Mouse (Mus musculus): Measurements from ENCODE around the gene Ube2d2b. TPM values are rescaled to one million over a fixed set of nuclear protein-coding genes. Genes with fewer than 3 reads are reported as not detected.

Gene Ube2d2b
- polyA plus RNA-seq, 1 experiment from 2014 or later, result not detected

DNA sequence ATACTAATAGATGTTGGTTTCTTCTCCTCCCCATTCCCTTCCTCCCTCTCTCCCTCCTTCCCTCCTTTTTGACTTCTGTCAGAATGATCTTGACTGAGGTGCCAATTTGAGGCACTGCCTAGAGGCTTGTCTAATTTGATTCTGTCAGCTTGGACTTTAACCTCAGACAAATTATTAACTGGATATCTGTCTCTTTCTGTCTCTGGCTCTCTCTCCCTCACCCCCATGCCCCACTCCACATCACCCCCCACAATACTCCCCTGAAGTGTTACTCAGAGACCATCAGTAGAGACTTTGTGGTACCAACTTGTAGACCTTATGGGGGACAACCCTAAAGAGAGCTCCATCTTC is 45.3 kb downstream of the Ube2d2b start:
- no peak overlapping the region for H3K9ac ChIP-seq (ENCODE audit: low read depth, low read length)
- H3K27ac ChIP-seq (replicated peaks; ENCODE audit: low read depth, low read length), result no peak overlapping the region
- H3K4me3 ChIP-seq (ENCODE audit: low read depth, low read length), result no peak overlapping the region
- H3K9me3 ChIP-seq (ENCODE audit: control insufficient read depth, low read length), result no peaks in the 10 kb centered on the region
- H3K4me1 ChIP-seq (ENCODE audit: control insufficient read depth, insufficient read depth, low read length), result no peaks in the 10 kb centered on the region
- H3K4me2 ChIP-seq (ENCODE audit: low read depth, low read length), result no peak overlapping the region
- no peak for DNase-seq (ENCODE audit: low spot score)
- ATAC-seq (ENCODE audit: low read depth), result no peak
- H3K36me3 ChIP-seq (ENCODE audit: control insufficient read depth, insufficient read depth, low read length), result no peaks in the 10 kb centered on the region
- no peaks in the 10 kb centered on the region for H3K27me3 ChIP-seq (replicated peaks; ENCODE audit: control insufficient read depth, insufficient read depth, low read length)

DNA sequence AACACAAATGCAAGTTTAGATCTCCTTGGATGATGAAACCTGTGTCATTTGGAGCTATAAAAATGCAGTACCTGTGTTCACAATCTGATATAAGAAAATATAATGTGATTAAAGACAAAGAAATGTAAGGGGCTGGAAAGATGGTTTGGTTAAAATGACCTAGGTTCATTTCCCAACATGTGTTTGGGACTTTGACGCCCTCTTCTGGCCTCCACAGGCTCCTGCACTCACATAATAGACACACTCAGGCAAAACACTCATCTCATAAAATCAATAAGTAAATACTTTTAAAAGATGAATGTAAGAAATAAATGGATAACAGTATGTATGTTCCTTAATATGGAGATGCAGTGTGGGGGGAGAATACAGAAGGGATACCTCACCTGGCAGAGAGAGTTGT is 47.2 kb downstream of the Ube2d2b start:
- H3K4me3 ChIP-seq (ENCODE audit: low read depth, low read length), result no peak overlapping the region
- H3K9ac ChIP-seq (ENCODE audit: low read depth, low read length), result no peak overlapping the region
- no peaks in the 10 kb centered on the region for H3K4me1 ChIP-seq (ENCODE audit: control insufficient read depth, insufficient read depth, low read length)
- H3K27me3 ChIP-seq (replicated peaks; ENCODE audit: control insufficient read depth, insufficient read depth, low read length), result no peaks in the 10 kb centered on the region
- WGBS, result 90% methylated on average over 1 of the region's 1 CpGs
- ATAC-seq (ENCODE audit: low read depth) (no peak), DNase-seq (ENCODE audit: low spot score) (no peak)
- H3K27ac ChIP-seq (replicated peaks; ENCODE audit: low read depth, low read length), result no peak overlapping the region
- no peaks in the 10 kb centered on the region for H3K36me3 ChIP-seq (ENCODE audit: control insufficient read depth, insufficient read depth, low read length)
- no peaks in the 10 kb centered on the region for H3K9me3 ChIP-seq (ENCODE audit: control insufficient read depth, low read length)
- no peak overlapping the region for H3K4me2 ChIP-seq (ENCODE audit: low read depth, low read length)

- WGBS, result 73% methylated on average over 5 of the region's 5 CpGs
- no peak overlapping the region for H3K27ac ChIP-seq (replicated peaks; ENCODE audit: low read depth, low read length)
- no peak overlapping the region for H3K4me3 ChIP-seq (ENCODE audit: low read depth, low read length)
- H3K27me3 ChIP-seq (replicated peaks; ENCODE audit: control insufficient read depth, insufficient read depth, low read length), result no peaks in the 10 kb centered on the region
- H3K9ac ChIP-seq (ENCODE audit: low read depth, low read length), result no peak overlapping the region
- no peaks in the 10 kb centered on the region for H3K4me1 ChIP-seq (ENCODE audit: control insufficient read depth, insufficient read depth, low read length)
- no peak for ATAC-seq (ENCODE audit: low read depth)
- no peaks in the 10 kb centered on the region for H3K36me3 ChIP-seq (ENCODE audit: control insufficient read depth, insufficient read depth, low read length)
- no peak overlapping the region for H3K4me2 ChIP-seq (ENCODE audit: low read depth, low read length)
- no peak for DNase-seq (ENCODE audit: low spot score)
- H3K9me3 ChIP-seq (ENCODE audit: control insufficient read depth, low read length), result no peaks in the 10 kb centered on the region
These were observed 50.8 kb downstream of the Ube2d2b start for GRCm38 (mm10) chr5:107880710-107881109.

Other genes starting within 250 kb of the Ube2d2b start
- 19.1 and 20.9 TPM in 2 replicates for gene Rpap2, start 232.7 kb upstream of the Ube2d2b start, polyA plus RNA-seq (2014; fragmentation: Nextera tagmentation; extraction: Ambion mirVana)
- 26.4 and 26.5 TPM in 2 replicates for gene Glmn, start 232.2 kb upstream of the Ube2d2b start, polyA plus RNA-seq (2014; fragmentation: Nextera tagmentation; extraction: Ambion mirVana)
- 0.39 and 0.79 TPM in 2 replicates for gene Gfi1, start 104.1 kb upstream of the Ube2d2b start, polyA plus RNA-seq (2014; fragmentation: Nextera tagmentation; extraction: Ambion mirVana)
- 56.1 and 58.5 TPM in 2 replicates for gene Evi5, start 45.0 kb downstream of the Ube2d2b start, polyA plus RNA-seq (2014; fragmentation: Nextera tagmentation; extraction: Ambion mirVana)
- 58.1 and 63.8 TPM in 2 replicates for gene Rpl5, start 70.4 kb downstream of the Ube2d2b start, polyA plus RNA-seq (2014; fragmentation: Nextera tagmentation; extraction: Ambion mirVana)
- gene Fam69a, start 157.0 kb downstream of the Ube2d2b start, polyA plus RNA-seq (2014; fragmentation: Nextera tagmentation; extraction: Ambion mirVana), result 33.0 and 34.2 TPM in 2 replicates
- 84.3 and 86.2 TPM in 2 replicates for gene Mtf2, start 235.6 kb downstream of the Ube2d2b start, polyA plus RNA-seq (2014; fragmentation: Nextera tagmentation; extraction: Ambion mirVana)

Data from embryonic facial prominence, embryonic 14.5 days (tissue).